Mouse (Mus musculus) olfactory bulb, adult 2 months (tissue): ENCODE measurements around the gene Ttll8.

ENCODE experiments used
- CTCF ChIP-seq: fragments of 200-500 bp; IDR thresholded peaks from 2 replicates; pipeline ENCODE4 v1.5.1; 2012; ENCODE audit warnings: low read depth, mild to moderate bottlenecking, low read length, moderate library complexity; ENCODE audit not compliant: insufficient read depth
- POLR2A ChIP-seq: fragments of 200-500 bp; IDR thresholded peaks from 2 replicates; pipeline ENCODE4 v1.6.1; 2012; ENCODE audit warnings: mild to moderate bottlenecking, low read depth, low read length, moderate library complexity; ENCODE audit not compliant: insufficient read depth

- TF ChIP-seq CTCF (no peak), POLR2A (no peak)
These were observed 93.4 kb downstream of the Ttll8 start for GRCm38 (mm10) chr15:88860781-88861180.
